Mouse (Mus musculus): Measurements from ENCODE around the gene Notch2. TPM values are rescaled to one million over a fixed set of nuclear protein-coding genes. Genes with fewer than 3 reads are reported as not detected.

Gene Notch2
- polyA plus RNA-seq, 1 experiment = 5.1 TPM

DNA sequence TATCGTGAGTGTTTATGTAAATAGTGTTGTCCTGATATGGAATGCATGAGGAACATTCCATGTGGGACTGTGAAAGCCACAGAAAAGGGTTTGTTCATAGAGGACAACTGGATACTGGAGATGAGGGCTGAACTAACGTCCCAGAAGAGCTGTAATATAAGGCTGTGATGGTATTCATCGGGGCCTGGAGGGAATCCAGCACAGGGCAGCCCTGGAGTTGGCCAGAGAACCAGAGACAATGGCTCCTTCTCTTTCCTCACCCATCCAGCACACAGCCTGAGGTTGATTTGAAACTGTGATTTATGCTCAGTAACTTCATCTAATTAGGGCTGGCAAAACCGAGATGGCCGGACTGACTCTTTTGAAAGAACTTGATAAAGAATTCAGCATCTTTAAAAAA is 20.1 kb upstream of the Notch2 start:
- DNase-seq (ENCODE audit: low read depth, low spot score) = no peak
- 59% methylated on average over 5 of the region's 5 CpGs for WGBS

DNA sequence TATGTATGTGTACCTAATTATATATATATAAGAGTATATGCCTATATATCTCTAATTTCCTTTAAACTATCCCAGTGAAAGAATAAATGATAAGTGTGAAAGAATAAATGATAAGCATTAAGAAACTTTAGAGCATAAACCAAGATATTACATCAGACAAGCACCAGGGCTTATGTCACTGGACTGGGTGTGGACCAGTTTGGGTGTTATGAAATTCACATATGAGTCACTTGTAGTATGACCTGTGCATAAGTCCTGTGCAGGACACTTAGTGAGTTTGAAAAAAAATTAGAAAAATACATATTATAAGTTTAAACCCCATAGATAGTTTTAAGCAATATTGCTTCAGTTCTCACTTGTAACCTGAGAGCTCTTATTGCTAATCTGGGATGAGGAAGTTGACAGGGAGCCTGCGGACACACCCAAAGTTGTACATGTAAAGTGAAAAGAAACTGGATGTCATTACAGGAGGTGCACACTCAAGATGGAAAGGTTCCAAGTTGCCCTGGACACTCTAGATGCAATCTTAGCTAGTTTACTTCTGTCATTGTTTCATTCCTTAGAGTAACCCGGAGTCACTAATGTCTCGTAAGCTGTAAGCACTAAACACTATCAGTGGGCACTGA is 19.3 kb upstream of the Notch2 start:
- no peak for DNase-seq (ENCODE audit: low read depth, low spot score)
- 44% methylated on average over 3 of the region's 3 CpGs for WGBS

DNA sequence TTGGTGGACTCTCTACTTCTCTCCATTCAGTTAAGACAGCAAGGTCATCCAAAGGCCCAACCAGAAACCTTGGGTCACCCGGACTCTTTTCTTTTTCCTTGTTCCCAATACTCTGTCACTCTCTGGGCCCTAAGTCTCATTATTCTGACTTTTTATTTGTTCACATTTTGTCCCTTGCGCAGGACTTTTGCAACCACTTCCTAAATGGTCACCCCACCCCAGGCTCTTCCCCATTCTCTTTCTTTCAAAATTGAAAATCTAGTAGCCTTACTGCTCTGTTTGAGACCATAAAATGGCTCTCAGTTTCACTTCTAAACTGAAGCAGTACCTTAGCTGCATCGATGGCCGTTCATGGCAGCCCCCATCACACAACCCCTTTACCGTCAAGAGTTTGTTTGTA is 18.5 kb upstream of the Notch2 start:
- WGBS = 88% methylated on average over 5 of the region's 5 CpGs
- DNase-seq (ENCODE audit: low read depth, low spot score) = no peak

DNA sequence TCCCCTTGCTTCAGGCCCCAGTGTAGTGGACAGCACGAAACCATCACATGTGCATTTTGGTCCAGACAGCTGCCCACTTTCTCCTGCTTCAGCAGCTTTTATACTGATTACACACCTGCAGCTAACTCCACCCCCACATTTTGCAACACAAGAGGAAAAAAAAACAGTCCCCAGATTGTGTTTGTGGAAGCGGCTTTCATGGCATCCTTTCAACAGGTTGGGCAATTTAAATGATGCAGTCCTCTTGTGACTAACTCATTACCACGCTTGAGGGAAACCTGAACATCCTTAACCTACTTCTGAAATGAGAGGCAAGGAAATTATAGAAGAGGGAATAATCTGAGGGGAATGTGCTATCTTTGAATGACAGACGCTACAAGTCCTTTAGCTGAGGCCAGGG is 15.0 kb upstream of the Notch2 start:
- WGBS = 47% methylated on average over 4 of the region's 4 CpGs
- DNase-seq (ENCODE audit: low read depth, low spot score) = no peak

DNA sequence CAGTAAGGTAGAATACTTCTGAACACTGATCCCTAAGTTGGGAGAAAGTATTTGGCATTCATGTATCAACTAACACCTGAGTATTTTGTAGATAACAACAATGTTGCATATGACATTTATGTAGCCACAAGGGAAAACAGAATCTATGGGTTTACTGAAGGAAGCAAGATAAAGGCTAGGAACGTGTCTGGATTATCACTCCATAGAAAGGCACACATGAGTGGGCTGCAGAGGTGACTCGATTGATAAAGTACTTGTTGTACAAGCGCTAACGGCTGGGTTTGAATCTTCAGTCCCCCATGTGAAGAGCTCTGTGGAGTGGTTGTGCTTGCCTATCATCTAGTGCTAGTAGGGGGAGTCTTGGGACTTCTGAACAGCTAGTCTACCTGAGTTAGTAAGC is 9.8 kb upstream of the Notch2 start:
- WGBS = 89% methylated on average over 4 of the region's 4 CpGs
- no peak for DNase-seq (ENCODE audit: low read depth, low spot score)

DNA sequence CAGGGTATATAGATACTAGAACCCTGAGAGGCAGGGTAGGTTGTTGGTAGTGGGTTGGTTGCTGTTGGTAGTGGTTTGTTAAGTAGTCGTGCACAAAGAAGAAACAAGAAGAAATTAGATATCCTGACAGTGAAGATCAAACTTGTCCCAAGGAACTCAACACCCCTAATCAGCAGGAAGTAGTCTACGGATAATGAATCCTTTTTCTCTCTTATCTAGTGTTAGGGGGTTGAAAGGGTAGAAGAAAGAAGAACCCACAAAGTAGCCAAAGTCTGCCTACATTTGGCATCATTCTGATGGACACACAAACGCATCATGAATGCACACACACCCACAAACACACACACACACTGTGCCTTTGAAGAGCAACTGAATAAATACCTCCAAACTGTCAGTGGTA is 9.1 kb upstream of the Notch2 start:
- 78% methylated on average over 3 of the region's 3 CpGs for WGBS
- no peak for DNase-seq (ENCODE audit: low read depth, low spot score)

DNA sequence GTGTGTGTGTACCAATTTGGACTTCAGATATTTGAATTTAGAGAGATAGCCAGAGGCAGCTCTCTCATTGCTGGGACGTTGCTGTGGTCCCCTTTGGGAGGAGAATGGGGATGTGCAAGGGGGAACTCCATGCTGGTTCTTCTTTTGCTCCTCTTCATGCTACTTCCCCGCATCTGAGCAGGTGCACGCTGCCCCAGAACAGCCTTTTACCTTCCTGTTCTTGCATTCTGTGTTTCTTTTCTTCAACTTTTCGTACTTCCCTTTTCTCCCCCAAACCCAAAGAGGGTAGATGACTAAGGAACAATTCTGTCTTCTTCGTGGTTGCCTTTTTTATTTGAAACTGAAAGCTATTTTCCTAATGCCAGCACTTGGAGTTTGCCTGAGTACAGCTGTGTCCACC is 8.0 kb upstream of the Notch2 start:
- WGBS = 59% methylated on average over 5 of the region's 5 CpGs
- no peak for DNase-seq (ENCODE audit: low read depth, low spot score)

DNA sequence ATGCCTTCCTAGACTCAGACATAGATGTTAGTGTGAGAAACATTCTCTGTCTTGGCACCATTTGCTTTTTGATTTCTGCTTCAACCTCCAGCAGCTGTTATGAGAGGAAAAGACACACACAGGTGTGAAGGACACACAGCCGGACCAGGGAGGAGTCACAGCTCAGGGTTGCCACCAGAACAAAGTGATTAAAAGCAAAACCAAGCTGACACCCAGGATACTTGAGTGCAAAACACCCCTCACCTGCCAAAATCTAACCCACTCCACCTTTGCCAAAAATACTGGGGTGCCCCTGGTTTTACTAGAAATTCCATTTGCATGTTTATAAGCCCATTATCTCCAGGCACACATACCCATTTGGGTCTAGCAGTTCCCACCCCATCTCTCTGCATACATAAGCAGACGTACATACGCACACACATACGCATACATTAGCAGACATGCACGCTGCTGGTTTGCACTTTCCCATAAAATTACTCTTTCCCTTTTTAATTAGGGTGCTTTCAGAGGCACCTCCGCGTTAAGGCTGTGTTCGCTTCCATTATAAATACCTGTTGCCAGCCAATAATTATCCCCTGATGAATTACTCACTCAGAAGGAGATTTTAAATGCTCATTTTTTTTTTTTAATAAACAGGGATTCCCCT is 7.2 kb upstream of the Notch2 start:
- 85% methylated on average over 8 of the region's 8 CpGs for WGBS

DNA sequence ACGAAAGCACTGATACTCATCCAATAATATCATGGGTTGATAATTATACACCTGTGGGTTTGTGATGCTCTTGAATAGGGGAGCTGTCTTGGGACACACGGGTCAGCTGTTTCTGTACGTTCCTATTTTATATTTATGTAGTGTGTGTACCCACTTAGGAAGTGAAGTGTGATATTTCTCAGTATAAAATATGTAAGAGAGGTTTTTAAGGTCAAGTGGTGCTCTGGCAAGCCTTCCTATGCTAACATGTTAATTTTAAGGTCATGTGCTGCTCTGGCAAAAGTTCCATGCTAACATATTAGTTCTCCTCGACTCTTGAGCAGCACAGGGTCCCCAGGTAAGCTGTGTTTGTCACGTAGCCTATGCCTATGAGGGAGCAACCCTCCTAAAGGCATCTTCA is 6.4 kb upstream of the Notch2 start:
- DNase-seq (ENCODE audit: low read depth, low spot score) = no peak
- 84% methylated on average over 5 of the region's 5 CpGs for WGBS

More for the DNA sequence above, 7.2 kb upstream of the Notch2 start:
- no peak for DNase-seq (ENCODE audit: low read depth, low spot score)

DNA sequence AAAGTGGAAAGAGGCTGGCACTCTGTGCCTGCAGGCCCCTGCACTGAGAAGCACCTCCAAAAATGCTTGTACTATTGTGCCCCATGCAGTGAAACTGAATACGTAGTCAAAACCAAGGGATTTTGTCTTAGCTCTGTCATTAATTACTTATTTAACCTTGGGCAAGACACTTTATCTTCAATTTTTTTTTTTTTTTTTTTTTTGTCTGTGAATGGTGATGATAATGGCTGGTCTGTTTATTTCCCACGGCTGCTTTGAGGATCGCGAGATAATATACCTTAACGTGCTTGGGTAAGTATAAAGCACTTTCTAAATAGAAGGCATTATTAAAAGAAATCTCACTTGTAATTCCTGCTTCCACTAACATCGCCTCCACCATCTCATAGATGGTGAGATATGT is 5.2 kb upstream of the Notch2 start:
- DNase-seq (ENCODE audit: low read depth, low spot score) = no peak
- WGBS = 87% methylated on average over 6 of the region's 6 CpGs

DNA sequence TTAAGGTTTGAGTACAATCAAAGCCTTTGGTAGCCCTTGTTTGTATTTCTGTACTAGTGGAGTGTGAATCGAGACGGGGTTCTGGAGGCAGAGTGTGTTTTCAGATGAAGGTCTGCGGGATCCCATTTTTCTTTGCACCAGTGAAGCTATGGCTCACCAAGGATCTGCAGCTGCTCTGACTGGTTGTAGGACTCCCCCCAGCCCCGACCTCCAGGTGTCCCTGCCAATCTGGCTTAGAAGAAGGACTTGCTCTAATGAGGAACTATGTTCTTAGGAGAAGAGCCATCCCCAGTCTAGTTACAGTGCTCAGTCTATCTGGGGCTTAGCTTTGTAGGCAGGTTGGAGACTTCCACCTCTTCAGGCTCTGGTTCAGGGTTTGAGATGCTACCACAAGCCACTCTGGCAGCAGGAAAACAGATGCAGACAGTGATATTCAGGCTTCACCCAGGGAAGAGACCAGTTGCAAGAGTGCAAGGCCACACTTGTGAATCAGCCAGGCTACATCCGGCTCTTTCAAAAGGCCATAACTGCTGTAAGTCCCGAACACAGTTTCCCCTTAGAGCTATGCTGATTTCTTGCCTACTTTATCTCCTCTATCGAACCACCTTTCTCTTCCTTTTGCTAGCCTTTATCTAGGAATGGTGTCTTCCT is 4.0 kb upstream of the Notch2 start:
- no peak for DNase-seq (ENCODE audit: low read depth, low spot score)
- 77% methylated on average over 7 of the region's 7 CpGs for WGBS

DNA sequence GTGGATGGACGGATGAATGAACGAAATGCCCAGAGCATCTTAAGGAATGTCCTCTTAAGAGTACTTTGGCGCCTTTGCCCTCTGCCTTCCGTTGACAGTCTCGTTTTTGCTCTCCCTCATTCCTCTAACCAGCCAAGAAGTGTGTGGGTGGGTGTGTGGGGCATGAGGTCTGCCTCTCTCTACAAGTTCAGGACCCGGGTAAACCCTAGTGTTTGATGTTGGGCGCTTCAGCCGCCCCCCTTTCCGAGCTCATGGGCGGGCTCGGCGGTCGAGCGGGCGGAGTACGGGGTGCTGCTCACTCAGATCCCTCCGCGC is 284 bp upstream of the Notch2 start:
- WGBS = under 1% methylated on average over 18 of the region's 18 CpGs
- no peak for DNase-seq (ENCODE audit: low read depth, low spot score)

DNA sequence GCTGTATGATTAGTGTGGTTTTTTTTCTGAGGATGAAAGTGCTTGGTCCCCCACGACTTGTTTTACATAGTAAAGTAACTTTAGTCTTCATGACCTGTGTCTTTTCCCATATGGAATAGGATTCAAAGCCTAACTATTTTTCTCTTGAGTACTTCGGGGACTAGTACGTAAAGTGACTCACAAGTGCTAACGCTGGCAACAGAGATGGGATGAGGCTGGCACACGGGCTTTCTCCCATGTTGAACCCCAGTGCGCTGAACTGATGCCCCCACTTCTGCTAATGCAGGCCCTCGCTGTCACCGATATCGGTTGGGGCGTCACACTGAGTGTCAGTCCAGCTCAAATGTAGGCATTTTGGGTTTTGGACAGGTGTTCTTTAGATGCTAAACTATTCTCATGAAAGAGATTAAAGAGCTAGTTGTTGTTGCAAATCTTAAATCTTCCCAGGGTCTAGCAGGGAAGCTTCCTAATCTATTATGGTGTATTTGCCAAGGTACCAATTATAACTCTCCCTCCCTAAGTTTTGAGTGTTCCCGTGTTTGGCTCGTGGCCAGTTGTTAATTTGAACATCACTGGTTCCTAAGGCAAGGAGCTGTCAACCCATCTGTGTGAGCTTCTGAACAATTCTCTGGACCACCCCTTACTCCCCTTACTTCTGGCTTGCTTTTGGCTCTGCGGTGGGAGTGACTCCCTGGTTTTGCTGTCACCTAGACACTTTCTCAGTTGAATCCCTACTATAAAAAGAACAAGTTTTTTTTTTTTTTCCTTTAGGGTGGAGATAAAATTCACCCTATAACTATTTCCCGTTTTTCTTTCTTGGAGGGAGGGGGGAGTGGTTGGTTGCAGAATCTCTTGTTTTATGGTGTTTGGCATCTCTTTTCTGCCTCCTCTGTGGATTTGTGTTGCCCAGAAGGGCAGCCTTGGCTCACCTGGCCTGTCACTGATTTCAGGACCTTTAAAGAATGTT is 2.2 kb downstream of the Notch2 start:
- no peak for DNase-seq (ENCODE audit: low read depth, low spot score)
- WGBS = 74% methylated on average over 14 of the region's 14 CpGs

DNA sequence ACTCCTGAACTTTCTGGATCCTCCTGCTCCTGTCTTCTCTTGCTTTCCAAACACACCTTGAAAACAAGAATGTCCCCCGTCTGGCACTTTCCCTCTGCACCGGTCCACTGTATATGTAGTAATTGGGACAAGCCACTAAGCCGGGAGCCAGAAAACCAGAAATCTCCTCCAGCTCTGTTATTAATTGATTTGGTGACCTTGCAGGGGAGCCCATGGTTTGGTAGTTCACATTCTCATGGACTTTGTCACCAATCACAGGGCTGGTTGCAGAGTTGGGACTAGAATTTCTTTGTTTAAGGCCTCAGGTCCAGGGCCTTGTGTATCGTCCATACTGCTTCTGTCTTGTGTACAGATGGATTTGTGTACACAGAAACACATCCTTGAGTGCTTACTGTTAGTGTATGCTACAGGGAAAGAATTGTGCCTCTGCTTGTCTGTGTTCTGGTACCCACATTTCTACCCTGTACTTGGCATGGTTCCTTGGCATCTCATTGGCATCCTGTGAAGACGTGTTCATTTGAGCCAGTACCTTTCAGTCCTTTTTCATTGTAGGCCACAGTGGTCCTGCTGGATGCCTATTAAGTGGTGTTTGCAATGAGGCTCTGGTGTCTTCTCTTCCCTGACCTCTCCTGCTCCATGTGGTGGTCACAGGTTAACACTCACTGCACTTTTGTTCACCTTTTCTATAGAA is 3.7 kb downstream of the Notch2 start:
- WGBS = 76% methylated on average over 5 of the region's 5 CpGs
- no peak for DNase-seq (ENCODE audit: low read depth, low spot score)

DNA sequence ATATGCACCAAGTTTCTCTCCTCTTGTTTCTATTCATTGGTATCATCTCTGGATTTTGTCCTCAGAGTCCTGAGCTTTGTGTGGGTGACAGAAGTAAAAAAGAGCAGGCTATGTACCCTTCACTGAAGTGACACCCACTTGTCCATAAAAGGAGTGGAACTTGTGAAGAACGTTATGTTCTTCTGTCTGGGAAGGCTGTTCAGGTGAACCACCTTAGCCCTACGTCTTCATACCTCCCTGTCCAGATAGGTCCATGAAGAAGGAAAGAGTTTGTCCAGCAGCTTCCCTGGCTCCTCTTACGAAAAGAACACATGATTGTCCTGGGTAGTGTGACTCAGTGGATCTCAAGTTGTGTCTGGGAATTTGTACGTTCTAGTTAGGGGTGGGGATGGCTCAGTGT is 4.9 kb downstream of the Notch2 start:
- 83% methylated on average over 4 of the region's 4 CpGs for WGBS
- DNase-seq (ENCODE audit: low read depth, low spot score) = no peak

DNA sequence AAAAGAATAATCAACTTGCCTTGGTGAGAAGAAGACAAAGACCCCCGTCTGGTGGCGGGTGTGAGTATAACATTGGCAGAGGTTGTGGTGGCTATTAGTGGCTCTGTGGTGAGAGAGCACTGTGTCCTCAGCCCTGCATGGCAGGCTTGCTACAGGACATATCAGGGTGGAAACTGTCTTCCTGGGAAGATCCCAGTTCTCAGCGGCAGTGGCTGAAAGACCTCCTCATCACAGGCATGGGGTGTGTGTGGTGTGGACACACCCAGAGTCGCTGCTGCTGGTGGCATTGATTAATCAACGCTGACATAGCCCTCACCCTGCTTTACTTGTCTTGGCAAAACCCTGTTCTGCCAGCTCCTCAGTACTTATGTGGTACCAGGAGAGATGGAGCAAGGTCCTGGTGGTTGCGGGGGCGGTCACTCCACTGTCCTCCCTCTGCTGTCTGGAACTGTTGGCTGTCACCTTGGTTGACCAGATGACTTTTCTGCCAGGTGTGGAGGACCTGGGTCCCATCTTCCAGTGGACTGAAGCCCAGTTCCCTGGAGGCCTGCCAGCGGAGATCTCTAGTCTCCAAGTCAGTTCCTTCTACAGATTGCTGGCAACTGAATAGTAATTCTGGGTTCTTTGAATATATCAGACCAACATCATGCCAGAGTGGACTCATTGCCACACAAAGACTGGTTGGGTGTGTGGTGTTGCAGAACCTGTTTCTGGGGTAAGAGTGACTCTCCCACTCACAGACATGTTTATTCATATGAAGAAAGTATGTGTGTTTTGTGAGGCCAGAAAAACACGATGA is 7.3 kb downstream of the Notch2 start:
- 49% methylated on average over 9 of the region's 9 CpGs for WGBS
- DNase-seq (ENCODE audit: low read depth, low spot score) = no peak

DNA sequence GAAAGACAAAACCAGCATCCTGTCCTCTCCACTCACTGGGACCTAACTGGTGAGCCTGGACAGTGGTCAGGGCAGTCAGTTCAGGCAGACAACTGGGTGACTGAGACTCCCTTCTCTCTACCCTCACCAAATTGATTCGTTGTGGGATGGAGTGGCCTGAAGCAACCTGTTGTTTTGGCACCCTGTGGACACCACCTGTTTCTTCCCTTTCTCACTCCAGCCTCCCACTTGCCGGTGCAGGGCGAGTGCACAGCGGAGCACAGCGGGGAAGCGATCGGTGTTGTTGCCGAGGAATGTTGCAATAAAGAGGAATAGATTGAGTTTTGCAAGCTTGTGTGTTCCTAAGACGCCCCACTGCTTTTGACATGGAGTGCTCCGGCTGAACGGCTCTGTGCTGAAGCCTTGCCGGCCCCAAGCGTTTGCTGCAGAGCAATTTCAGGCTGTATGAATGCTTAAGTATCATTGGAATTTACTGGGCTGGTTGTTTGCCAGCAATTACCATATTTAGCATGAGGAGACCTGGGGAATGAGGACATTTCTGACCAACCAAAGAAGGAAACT is 11.0 kb downstream of the Notch2 start:
- no peak for DNase-seq (ENCODE audit: low read depth, low spot score)
- 25% methylated on average over 13 of the region's 13 CpGs for WGBS

DNA sequence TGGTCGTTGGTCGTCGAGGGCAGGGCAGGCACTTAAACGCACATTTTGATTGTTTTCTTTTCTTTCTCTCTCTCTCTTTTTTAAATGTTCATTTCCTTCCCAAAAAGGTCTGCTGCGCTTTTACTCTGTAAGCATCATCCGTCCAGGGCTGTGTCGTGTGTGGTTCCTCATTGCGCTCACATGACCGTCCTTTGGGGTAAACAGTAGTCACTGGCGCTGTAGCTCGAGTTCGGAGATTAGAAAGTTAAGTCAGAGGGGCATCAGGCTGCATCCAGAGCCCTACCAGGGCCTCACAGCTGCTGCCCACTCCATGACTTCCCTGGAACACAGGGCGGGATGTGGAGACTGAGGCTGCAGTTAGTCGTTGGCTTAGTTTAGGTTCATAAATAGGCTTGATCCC is 12.2 kb downstream of the Notch2 start:
- WGBS = 63% methylated on average over 14 of the region's 14 CpGs
- no peak for DNase-seq (ENCODE audit: low read depth, low spot score)
